Mouse (Mus musculus) embryonic fibroblast, embryonic 13.5 days (primary cell): ENCODE results near the gene Edaradd. TPM values are rescaled to one million over a fixed set of nuclear protein-coding genes. Genes with fewer than 3 reads are reported as not detected.

Experiments used
- H3K27ac ChIP-seq: 2 replicates; pipeline ENCODE4 v1.5.1; 2012; ENCODE audit warnings: low read length, control low read depth, inconsistent platforms; ENCODE audit not compliant: insufficient read depth
- H3K4me1 ChIP-seq: 2 replicates; pipeline ENCODE4 v1.6.1; 2011; ENCODE audit warnings: low read length; ENCODE audit not compliant: control insufficient read depth, insufficient read depth
- H3K4me3 ChIP-seq: 2 replicates; pipeline ENCODE4 v1.5.1; 2011; ENCODE audit warnings: mild to moderate bottlenecking, control low read depth, low read length; ENCODE audit not compliant: insufficient read depth
- CTCF ChIP-seq: IDR thresholded peaks from 2 replicates; pipeline ENCODE4 v1.5.1; 2011; ENCODE audit warnings: mild to moderate bottlenecking, control low read depth, low read length, moderate library complexity, borderline replicate concordance; ENCODE audit not compliant: insufficient read depth
- POLR2A ChIP-seq: IDR thresholded peaks from 2 replicates; pipeline ENCODE4 v1.6.1; 2011; ENCODE audit warnings: low read depth, mild to moderate bottlenecking, control low read depth, low read length, moderate library complexity
- polyA plus RNA-seq: library from polyadenylated mRNA; stranded (reverse); fragments of >200 nt; gene quantifications from 2 replicates; pipeline ENCODE4 v1.2.4, GENCODE M21; 2011; ENCODE audit warnings: low read depth; ENCODE audit not compliant: missing spikeins, insufficient read length

Gene Edaradd
- 0.10 TPM in 1 of 2 replicates, not detected in the other for polyA plus RNA-seq

DNA sequence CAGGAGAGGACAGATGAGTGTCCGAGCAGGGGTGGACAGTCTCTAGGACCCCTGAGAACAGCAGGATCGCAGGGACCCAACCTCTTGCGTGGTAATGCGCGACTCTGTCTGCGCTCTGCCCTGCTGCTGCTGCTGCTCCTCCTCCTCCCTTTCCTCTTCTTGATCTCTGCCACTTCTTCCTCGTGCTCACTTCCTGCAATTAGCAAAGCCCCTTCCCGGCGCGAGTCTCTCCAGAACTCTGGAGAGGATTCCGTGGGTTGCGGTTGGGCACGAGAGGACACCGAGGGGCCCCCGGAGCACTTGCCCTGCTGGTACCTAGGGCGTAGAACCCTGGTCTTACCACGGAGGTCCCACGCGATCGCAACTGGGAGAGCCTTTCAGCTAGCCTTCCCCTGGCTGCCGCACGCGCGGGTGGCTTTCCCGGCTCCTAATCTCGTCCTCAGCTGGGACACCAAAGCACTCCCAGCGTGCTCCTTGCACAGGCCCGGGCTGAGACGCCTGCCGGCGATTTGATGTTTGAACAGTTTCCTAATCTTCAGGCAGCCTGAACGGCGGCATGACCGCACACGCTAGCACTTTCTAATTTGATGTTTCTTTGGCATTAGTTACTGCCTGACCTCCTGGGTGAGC is at the start of gene Edaradd:
Edaradd (minus strand) TSS at position 484 of the 630 bp plus-strand sequence.
- no peak for TF ChIP-seq CTCF
- TF ChIP-seq POLR2A: no peak
- no peak within 1 kb of the TSS for H3K27ac ChIP-seq
- H3K4me3 ChIP-seq: peak within 1 kb of the TSS; percentile 38
- no peaks in the 10 kb centered on the region for H3K4me1 ChIP-seq

DNA sequence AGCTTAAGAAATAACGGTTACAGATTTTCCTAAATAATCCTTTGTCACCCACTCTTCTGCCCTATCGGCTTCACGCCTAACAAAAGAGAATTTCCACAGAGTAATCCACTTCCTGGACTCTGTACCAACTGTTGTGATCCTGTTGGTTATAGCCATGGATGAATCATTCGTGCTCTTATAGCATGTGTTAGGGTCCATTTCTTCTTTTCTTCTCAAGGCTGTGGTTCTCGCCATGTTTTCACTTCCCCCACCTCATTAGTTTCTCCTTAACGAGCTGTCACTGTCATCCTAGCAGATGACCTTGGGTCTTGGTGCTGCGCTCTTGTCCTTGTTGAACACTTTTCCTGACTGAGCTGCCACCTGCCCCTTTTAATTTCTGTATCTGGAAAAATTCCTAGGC is 49.5 kb upstream of the Edaradd start:
- TF ChIP-seq POLR2A (no peak), CTCF (no peak)
- Histone ChIP-seq H3K27ac (no peak overlapping the region), H3K4me3 (no peak overlapping the region), H3K4me1 (no peaks in the 10 kb centered on the region)

DNA sequence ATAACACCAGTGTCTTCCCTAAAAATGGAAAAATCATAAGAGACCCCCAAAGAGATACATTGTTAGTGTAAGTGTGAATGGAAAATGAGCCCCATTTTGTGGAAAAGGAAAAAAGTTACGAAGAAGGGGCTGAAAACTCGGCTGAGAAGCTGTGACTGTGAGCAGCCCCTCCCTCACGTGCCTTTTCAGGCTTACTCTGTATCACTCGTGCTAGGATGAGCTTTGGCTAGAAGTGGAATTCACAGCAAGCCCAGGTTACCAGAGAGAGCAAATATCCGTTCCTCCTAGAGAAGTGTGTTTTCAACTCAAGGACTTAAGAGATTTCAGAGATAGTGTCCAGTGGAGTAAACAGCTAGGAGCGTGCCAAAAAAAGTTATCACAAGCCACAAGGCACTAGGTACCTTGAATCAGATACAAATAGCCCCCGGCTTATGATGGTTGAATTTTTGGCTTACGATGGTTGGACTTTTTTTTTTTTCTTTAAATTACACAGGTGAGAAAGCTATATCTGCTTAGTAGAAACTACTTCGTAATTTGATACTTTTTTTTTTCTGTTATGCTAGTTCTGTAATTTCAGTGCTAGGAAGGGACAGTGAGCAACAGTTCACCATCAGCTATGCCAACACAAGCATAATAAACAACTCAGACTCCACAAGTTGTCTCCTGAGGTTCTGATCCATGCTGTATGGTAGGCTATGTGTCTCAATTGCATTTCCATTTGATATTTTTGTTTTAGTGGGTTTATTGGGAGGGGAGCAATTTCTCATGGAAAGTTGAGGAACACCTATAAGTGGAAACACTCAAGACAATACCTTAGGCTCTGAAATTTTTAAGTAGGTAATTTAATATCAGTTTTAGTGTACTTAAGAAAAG is 48.6 kb upstream of the Edaradd start:
- Histone ChIP-seq H3K27ac (no peak overlapping the region), H3K4me3 (no peak overlapping the region), H3K4me1 (no peaks in the 10 kb centered on the region)
- no peak for TF ChIP-seq POLR2A
- no peak for TF ChIP-seq CTCF

DNA sequence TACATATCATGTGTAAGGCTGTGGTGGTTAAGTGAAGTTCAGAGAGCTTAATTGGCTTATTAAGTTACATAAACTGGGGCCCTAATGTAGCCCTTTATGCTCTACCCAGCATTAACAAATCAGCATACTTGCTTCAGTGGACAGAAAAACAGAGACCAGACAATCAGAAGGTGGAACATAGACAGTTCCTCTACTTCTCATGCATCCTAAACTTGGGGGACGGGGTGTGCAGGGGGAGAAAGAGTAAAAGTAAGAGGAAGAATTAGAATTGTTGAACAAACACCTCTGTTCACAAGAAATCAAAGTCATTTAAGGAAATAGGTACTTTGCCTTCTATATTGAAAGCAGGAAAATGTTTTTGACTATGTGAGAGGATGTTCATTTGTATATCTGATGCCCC is 47.7 kb upstream of the Edaradd start:
- TF ChIP-seq CTCF: no peak
- Histone ChIP-seq H3K4me1 (no peaks in the 10 kb centered on the region), H3K27ac (no peak overlapping the region), H3K4me3 (no peak overlapping the region)

DNA sequence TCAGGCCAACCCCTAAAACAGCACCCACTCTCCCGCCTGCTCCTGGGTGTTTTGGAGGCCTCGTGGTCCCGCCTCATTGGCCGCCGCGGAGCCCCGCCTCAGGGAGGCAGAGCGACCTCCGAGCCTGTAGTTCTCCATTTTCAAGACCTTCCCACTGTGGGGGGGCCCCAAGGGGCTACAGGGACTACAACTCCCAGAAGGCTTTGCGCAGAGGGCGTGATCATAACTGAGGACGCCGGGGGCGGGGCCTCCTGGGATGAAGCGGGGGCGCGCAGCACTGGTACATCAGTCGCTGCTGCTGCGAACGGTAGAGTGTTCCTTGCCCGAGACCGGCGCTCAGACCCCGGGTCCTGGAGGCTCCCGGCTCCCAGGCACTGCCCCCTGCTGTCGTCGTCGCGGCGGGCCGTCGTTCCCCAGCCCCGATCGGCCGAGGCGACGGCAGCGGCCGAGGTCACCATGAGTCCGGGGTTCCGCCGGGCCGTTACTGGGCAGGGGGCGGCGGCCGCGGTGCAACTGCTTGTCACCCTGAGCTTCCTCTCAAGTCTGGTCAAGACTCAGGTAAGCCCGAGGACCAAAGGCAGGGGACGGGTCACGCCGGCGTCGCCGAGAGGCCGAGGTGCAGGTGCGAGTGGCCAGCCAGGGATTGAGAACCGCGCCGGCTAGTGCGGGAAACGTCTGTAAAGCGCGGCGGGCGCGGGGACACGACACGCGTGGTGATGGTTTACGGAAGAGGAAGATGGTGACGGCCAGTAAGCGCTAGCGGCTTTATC is 45.6 kb upstream of the Edaradd start, which contains the start of gene Ero1lb:
Ero1lb (plus strand) TSS at position 254 of the 770 bp plus-strand sequence.
- Histone ChIP-seq H3K4me1 (no peaks in the 10 kb centered on the region), H3K27ac (no peak within 1 kb of the TSS), H3K4me3 (peak within 1 kb of the TSS; percentile 78)
- TF ChIP-seq POLR2A (peak; percentile 50), CTCF (no peak)

DNA sequence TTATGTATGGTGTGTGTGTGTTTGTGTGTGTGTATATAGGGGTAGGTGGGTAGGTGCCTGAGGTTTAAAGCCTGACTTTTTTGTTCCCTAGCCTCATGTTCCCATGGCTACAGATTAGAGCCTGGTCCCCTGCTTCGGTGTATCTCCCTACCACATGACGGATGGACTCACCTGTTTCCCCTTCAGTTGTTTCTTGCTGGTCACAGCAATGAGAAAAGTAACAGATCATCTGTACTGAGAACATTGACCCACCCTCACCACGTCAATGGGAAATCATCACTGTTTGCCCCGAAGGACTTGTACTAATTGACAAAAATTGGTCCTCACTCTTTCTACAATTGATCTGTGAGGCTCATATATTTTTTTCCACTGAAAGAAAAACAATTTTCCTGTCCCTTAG is 42.0 kb upstream of the Edaradd start:
- Histone ChIP-seq H3K27ac (no peak overlapping the region), H3K4me3 (no peak overlapping the region), H3K4me1 (no peaks in the 10 kb centered on the region)
- no peak for TF ChIP-seq CTCF
- TF ChIP-seq POLR2A: no peak

DNA sequence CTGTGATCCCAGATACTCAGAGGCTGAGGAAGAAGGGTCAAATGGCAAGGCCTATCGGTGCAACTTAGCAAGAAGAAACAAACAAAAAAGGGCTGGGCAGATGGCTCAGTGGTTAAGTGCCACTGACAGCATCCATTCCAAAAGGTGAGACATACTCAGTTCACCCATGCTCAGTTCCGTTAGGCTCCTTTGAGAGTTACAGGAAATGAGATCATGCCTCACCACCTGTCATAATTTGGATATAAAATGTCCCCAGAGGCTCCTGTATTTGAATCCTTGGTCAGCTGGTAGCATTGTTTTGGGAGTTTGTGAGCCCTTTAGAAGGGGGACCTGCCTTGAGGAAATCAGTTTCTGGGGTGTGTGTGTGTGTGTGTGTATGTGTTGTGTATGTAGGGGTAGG is 41.5 kb upstream of the Edaradd start:
- Histone ChIP-seq H3K4me3 (no peak overlapping the region), H3K4me1 (no peaks in the 10 kb centered on the region), H3K27ac (no peak overlapping the region)
- no peak for TF ChIP-seq CTCF
- TF ChIP-seq POLR2A: no peak

DNA sequence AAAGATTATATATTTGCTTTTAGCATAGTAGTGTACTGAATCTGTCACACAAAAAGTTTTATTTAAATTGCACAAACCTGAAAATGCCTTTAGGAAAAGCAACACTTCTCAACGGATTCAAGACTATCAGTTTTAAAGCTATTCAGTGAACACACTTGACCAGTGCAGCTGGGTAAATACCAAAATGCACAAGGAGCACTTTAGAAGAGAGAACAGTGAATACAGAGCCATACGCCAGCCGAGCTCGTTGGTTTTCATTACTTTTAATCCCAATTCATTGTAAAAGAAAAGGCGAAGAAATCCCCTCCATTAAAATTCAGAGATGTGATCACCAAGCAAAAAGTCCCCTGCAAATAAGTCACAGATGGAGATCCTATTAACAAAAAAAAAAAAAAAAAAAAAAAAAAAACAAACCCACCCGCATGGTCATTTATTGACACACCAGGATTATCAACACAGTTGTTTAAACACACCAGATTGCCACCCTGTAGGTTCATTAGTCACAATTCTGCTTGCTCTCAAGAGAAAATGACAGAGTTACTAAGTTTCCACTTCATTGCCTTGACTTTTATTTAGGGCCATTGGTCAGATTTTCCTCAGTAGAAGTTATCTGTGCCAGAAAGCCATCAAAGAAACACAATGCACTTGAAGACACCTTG is 39.4 kb upstream of the Edaradd start:
- no peak overlapping the region for H3K27ac ChIP-seq
- H3K4me1 ChIP-seq: no peaks in the 10 kb centered on the region
- H3K4me3 ChIP-seq: no peak overlapping the region
- TF ChIP-seq POLR2A: no peak
- no peak for TF ChIP-seq CTCF

DNA sequence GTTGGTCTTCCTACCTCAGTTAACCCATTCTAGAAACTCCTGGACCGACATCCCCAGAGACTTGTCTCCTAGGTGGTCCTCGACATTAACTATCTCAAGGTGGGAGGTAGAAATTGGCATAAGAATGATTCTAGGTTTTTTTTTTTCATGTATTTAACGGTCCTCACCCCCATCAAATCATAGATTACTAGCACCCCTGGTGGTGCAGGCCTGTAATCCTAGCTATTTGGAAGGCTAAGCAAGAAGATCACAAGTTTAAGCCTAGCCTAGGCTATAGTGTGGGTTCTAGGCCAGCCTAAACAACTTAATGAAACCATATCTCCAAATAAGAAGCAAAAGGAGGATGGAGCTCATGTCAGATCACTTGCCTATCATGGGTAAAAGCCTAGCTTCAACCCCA is 38.8 kb upstream of the Edaradd start:
- H3K27ac ChIP-seq: no peak overlapping the region
- TF ChIP-seq CTCF (no peak), POLR2A (no peak)
- no peak overlapping the region for H3K4me3 ChIP-seq
- no peaks in the 10 kb centered on the region for H3K4me1 ChIP-seq

DNA sequence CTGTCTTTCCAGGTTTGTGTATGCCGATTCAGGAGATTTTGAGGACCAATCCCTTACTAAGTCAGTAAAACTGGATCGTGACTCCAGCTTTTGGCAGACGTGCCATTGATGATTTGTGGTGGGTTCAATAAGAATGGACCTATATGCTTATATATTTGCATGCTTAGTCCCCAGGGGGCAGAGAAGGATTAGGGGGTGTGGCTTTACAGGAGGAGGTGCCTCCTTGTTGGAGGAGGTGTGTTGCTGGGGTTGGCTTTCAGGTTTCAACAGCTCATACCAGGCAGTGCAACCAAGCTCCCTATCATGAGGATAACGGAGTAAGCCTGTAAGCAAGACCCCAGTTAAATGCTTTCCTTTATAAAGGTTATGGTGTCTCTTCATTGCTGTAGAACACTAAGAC is 34.0 kb upstream of the Edaradd start:
- no peaks in the 10 kb centered on the region for H3K4me1 ChIP-seq
- no peak overlapping the region for H3K27ac ChIP-seq
- TF ChIP-seq CTCF (no peak), POLR2A (no peak)
- no peak overlapping the region for H3K4me3 ChIP-seq
